Mouse (Mus musculus): ENCODE measurements around the gene Foxm1. TPM values are rescaled to one million over a fixed set of nuclear protein-coding genes. Genes with fewer than 3 reads are reported as not detected.

Gene Foxm1
- polyA plus RNA-seq (2014; fragmentation: Illumina TruSeq; extraction: RNeasy Lipid Tissue Mini Kit (QIAGEN cat#74804); ENCODE audit: low read depth, low replicate concordance): 38.0 TPM

GRCm38 (mm10) chr6:128362381-128363006 lies at the start of gene Foxm1, which contains the start of gene Rhno1:
TSS of gene Foxm1 (plus strand) at chr6:128362967.
TSS of gene Rhno1 (minus strand) at chr6:128362911.

GRCm38 (mm10) chr6:128355726-128356416 lies 6.9 kb upstream of the Foxm1 start, which contains the start of gene Tulp3:
TSS of gene Tulp3 (minus strand) at chr6:128355851.

GRCm38 (mm10) chr6:128375192-128375591 lies 12.4 kb downstream of the Foxm1 start, which contains the start of the genes Tex52 and Gm44596:
TSS of gene Tex52 (plus strand) at chr6:128375456.
TSS of gene Gm44596 (plus strand) at chr6:128375503.

GRCm38 (mm10) chr6:128398996-128399395 lies 36.2 kb downstream of the Foxm1 start, which contains the start of gene Nrip2:
TSS of gene Nrip2 (plus strand) at chr6:128399296.

GRCm38 (mm10) chr6:128424269-128425019 lies 61.7 kb downstream of the Foxm1 start, which contains the start of gene Itfg2:
TSS of gene Itfg2 (minus strand) at chr6:128424931.

Other genes starting within 250 kb of the Foxm1 start
- 0.39 TPM for gene Tspan9, start 219.4 kb upstream of the Foxm1 start, polyA plus RNA-seq (2014; fragmentation: Illumina TruSeq; extraction: RNeasy Lipid Tissue Mini Kit (QIAGEN cat#74804); ENCODE audit: low read depth, low replicate concordance)
- not detected for gene Tead4, start 62.1 kb upstream of the Foxm1 start, polyA plus RNA-seq (2014; fragmentation: Illumina TruSeq; extraction: RNeasy Lipid Tissue Mini Kit (QIAGEN cat#74804); ENCODE audit: low read depth, low replicate concordance)
- 2.1 TPM for gene Tulp3, start 7.1 kb upstream of the Foxm1 start, polyA plus RNA-seq (2014; fragmentation: Illumina TruSeq; extraction: RNeasy Lipid Tissue Mini Kit (QIAGEN cat#74804); ENCODE audit: low read depth, low replicate concordance)
- 17.3 TPM for gene Rhno1, start 56 bp upstream of the Foxm1 start, polyA plus RNA-seq (2014; fragmentation: Illumina TruSeq; extraction: RNeasy Lipid Tissue Mini Kit (QIAGEN cat#74804); ENCODE audit: low read depth, low replicate concordance)
- gene Tex52, start 12.5 kb downstream of the Foxm1 start, polyA plus RNA-seq (2014; fragmentation: Illumina TruSeq; extraction: RNeasy Lipid Tissue Mini Kit (QIAGEN cat#74804); ENCODE audit: low read depth, low replicate concordance): 16.8 TPM
- not detected for gene Gm44596, start 12.5 kb downstream of the Foxm1 start, polyA plus RNA-seq (2014; fragmentation: Illumina TruSeq; extraction: RNeasy Lipid Tissue Mini Kit (QIAGEN cat#74804); ENCODE audit: low read depth, low replicate concordance)
- gene Nrip2, start 36.3 kb downstream of the Foxm1 start, polyA plus RNA-seq (2014; fragmentation: Illumina TruSeq; extraction: RNeasy Lipid Tissue Mini Kit (QIAGEN cat#74804); ENCODE audit: low read depth, low replicate concordance): 0.20 TPM
- gene Itfg2, start 62.0 kb downstream of the Foxm1 start, polyA plus RNA-seq (2014; fragmentation: Illumina TruSeq; extraction: RNeasy Lipid Tissue Mini Kit (QIAGEN cat#74804); ENCODE audit: low read depth, low replicate concordance): 2.5 TPM
- 66.7 TPM for gene Fkbp4, start 75.7 kb downstream of the Foxm1 start, polyA plus RNA-seq (2014; fragmentation: Illumina TruSeq; extraction: RNeasy Lipid Tissue Mini Kit (QIAGEN cat#74804); ENCODE audit: low read depth, low replicate concordance)
- gene Pzp, start 163.8 kb downstream of the Foxm1 start, polyA plus RNA-seq (2014; fragmentation: Illumina TruSeq; extraction: RNeasy Lipid Tissue Mini Kit (QIAGEN cat#74804); ENCODE audit: low read depth, low replicate concordance): 2.9 TPM
- 1.6 TPM for gene A2ml1, start 218.6 kb downstream of the Foxm1 start, polyA plus RNA-seq (2014; fragmentation: Illumina TruSeq; extraction: RNeasy Lipid Tissue Mini Kit (QIAGEN cat#74804); ENCODE audit: low read depth, low replicate concordance)

Measured in testis, adult 10 weeks (tissue).